Mouse (Mus musculus) testis, adult 2 months (tissue): Measurements from ENCODE around the gene Prkaa1.

Experiments
- CTCF ChIP-seq: fragments of 200-500 bp; IDR thresholded peaks from 2 replicates; pipeline ENCODE4 v1.5.1; 2012; ENCODE audit warnings: low read depth, mild to moderate bottlenecking, inconsistent platforms, low read length, moderate library complexity; ENCODE audit not compliant: control insufficient read depth, insufficient read depth, insufficient replicate concordance
- POLR2A ChIP-seq: fragments of 200-500 bp; IDR thresholded peaks from 2 replicates; pipeline ENCODE4 v1.6.1; 2012; ENCODE audit warnings: low read depth, mild to moderate bottlenecking, inconsistent platforms, low read length, moderate library complexity; ENCODE audit not compliant: control insufficient read depth

DNA sequence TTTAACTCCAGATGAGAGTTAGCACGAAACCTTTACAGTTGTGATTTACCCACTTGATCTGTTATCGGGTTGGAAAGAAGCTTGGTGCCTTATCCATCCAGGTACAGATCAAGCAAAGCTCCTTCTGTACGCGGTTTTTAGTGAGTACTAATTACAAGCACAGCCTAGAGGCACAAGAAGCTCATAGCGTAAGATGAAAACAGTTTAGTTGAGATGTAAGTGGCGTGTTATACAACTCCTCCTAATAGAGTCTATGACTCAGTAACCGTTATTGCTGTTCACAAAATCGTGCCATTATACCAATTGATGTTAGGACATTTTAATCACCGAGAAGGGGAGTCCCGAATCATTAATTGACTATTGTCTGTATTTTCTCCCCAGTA lies 42.6 kb downstream of the Prkaa1 start:
- TF ChIP-seq CTCF (no peak), POLR2A (no peak)
